Mouse (Mus musculus): Measurements from ENCODE around the gene Cav3. TPM values are rescaled to one million over a fixed set of nuclear protein-coding genes. Genes with fewer than 3 reads are reported as not detected.

The Cav3 gene
- not detected in 2 replicates for total RNA-seq (2014; fragmentation: Nextera tagmentation)
- total RNA-seq (2017), result not detected in 2 replicates
- polyA plus RNA-seq (2012), result not detected in 2 replicates

- H3K27me3 ChIP-seq (ENCODE audit: insufficient read depth, low read length), result no peaks in the 10 kb centered on the region; the same call in 1 of the 2 replicates
- H3K4me3 ChIP-seq (ENCODE audit: low read depth, low read length), result no peak within 1 kb of the TSS
- no peaks in the 10 kb centered on the region for H3K4me1 ChIP-seq (ENCODE audit: insufficient read depth, low read depth, low read length)
- TF ChIP-seq GATA1 (IDR thresholded peaks at IDR 0.05; ENCODE audit: borderline replicate concordance, low read length) (no peak), POLR2AphosphoS5 (IDR thresholded peaks at IDR 0.05; ENCODE audit: insufficient replicate concordance, low read depth, low read length) (no peak), GATA2 (IDR thresholded peaks at IDR 0.05; ENCODE audit: borderline replicate concordance, low read depth, low read length) (no peak), TAL1 (conservative IDR thresholded peaks at IDR 0.05; ENCODE audit: low read depth, low read length) (no peak), CTCF (IDR thresholded peaks at IDR 0.05; ENCODE audit: low read depth, low read length) (no peak)
- ATAC-seq (ENCODE audit: extremely low read depth, insufficient number of reproducible peaks, low FRiP score, poor library complexity, severe bottlenecking) (no peak), DNase-seq (ENCODE audit: low spot score) (no peak)
- no peaks in the 10 kb centered on the region for H3K36me3 ChIP-seq (replicated peaks)
- peaks cover 64% of the 10 kb centered on the region for H3K9me3 ChIP-seq (replicated peaks)
Observed at GRCm38 (mm10) chr6:112459341-112459749, at the start of gene Cav3. TSS of gene Cav3 (plus strand) at chr6:112459505.

GRCm38 (mm10) chr6:112419333-112419732 lies 40.0 kb upstream of the Cav3 start:
- no peak for ATAC-seq (ENCODE audit: extremely low read depth, insufficient number of reproducible peaks, low FRiP score, poor library complexity, severe bottlenecking)
- H3K36me3 ChIP-seq (replicated peaks), result no peaks in the 10 kb centered on the region
- H3K9me3 ChIP-seq (replicated peaks), result peaks cover 47% of the 10 kb centered on the region
- no peaks in the 10 kb centered on the region for H3K27me3 ChIP-seq (ENCODE audit: insufficient read depth, low read length)
- no peak overlapping the region for H3K4me3 ChIP-seq (ENCODE audit: low read depth, low read length)
- TF ChIP-seq GATA1 (IDR thresholded peaks at IDR 0.05; ENCODE audit: borderline replicate concordance, low read length), result no peak
- no peak for TF ChIP-seq GATA2 (IDR thresholded peaks at IDR 0.05; ENCODE audit: borderline replicate concordance, low read depth, low read length)
- TF ChIP-seq CTCF (IDR thresholded peaks at IDR 0.05; ENCODE audit: low read depth, low read length), result no peak
- TF ChIP-seq POLR2AphosphoS5 (IDR thresholded peaks at IDR 0.05; ENCODE audit: insufficient replicate concordance, low read depth, low read length), result no peak
- TF ChIP-seq TAL1 (conservative IDR thresholded peaks at IDR 0.05; ENCODE audit: low read depth, low read length), result no peak
- no peaks in the 10 kb centered on the region for H3K4me1 ChIP-seq (ENCODE audit: insufficient read depth, low read depth, low read length)
- DNase-seq (ENCODE audit: low spot score), result no peak

GRCm38 (mm10) chr6:112420883-112421282 lies 38.4 kb upstream of the Cav3 start:
- ATAC-seq (ENCODE audit: extremely low read depth, insufficient number of reproducible peaks, low FRiP score, poor library complexity, severe bottlenecking), result no peak
- Histone ChIP-seq H3K9me3 (replicated peaks) (peaks cover 53% of the 10 kb centered on the region), H3K27me3 (ENCODE audit: insufficient read depth, low read length) (no peaks in the 10 kb centered on the region), H3K4me1 (ENCODE audit: insufficient read depth, low read depth, low read length) (no peaks in the 10 kb centered on the region), H3K36me3 (replicated peaks) (no peaks in the 10 kb centered on the region), H3K4me3 (ENCODE audit: low read depth, low read length) (no peak overlapping the region)
- no peak for DNase-seq (ENCODE audit: low spot score)
- TF ChIP-seq POLR2AphosphoS5 (IDR thresholded peaks at IDR 0.05; ENCODE audit: insufficient replicate concordance, low read depth, low read length), result no peak
- no peak for TF ChIP-seq TAL1 (conservative IDR thresholded peaks at IDR 0.05; ENCODE audit: low read depth, low read length)
- no peak for TF ChIP-seq CTCF (IDR thresholded peaks at IDR 0.05; ENCODE audit: low read depth, low read length)
- TF ChIP-seq GATA2 (IDR thresholded peaks at IDR 0.05; ENCODE audit: borderline replicate concordance, low read depth, low read length), result no peak
- TF ChIP-seq GATA1 (IDR thresholded peaks at IDR 0.05; ENCODE audit: borderline replicate concordance, low read length), result no peak

- Histone ChIP-seq H3K4me3 (ENCODE audit: low read depth, low read length) (no peak overlapping the region), H3K9me3 (replicated peaks) (peaks cover 62% of the 10 kb centered on the region), H3K4me1 (ENCODE audit: insufficient read depth, low read depth, low read length) (no peaks in the 10 kb centered on the region), H3K36me3 (replicated peaks) (no peaks in the 10 kb centered on the region), H3K27me3 (ENCODE audit: insufficient read depth, low read length) (no peaks in the 10 kb centered on the region)
- DNase-seq (ENCODE audit: low spot score) (no peak), ATAC-seq (ENCODE audit: extremely low read depth, insufficient number of reproducible peaks, low FRiP score, poor library complexity, severe bottlenecking) (no peak)
- TF ChIP-seq TAL1 (conservative IDR thresholded peaks at IDR 0.05; ENCODE audit: low read depth, low read length), result no peak
- TF ChIP-seq POLR2AphosphoS5 (IDR thresholded peaks at IDR 0.05; ENCODE audit: insufficient replicate concordance, low read depth, low read length), result no peak
- no peak for TF ChIP-seq GATA1 (IDR thresholded peaks at IDR 0.05; ENCODE audit: borderline replicate concordance, low read length)
- no peak for TF ChIP-seq GATA2 (IDR thresholded peaks at IDR 0.05; ENCODE audit: borderline replicate concordance, low read depth, low read length)
- no peak for TF ChIP-seq CTCF (IDR thresholded peaks at IDR 0.05; ENCODE audit: low read depth, low read length)
Observed at GRCm38 (mm10) chr6:112423746-112424501, 35.4 kb upstream of the Cav3 start.

GRCm38 (mm10) chr6:112426018-112426732 lies 33.1 kb upstream of the Cav3 start:
- DNase-seq (ENCODE audit: low spot score) (no peak), ATAC-seq (ENCODE audit: extremely low read depth, insufficient number of reproducible peaks, low FRiP score, poor library complexity, severe bottlenecking) (no peak)
- H3K4me1 ChIP-seq (ENCODE audit: insufficient read depth, low read depth, low read length), result no peaks in the 10 kb centered on the region
- no peak for TF ChIP-seq POLR2AphosphoS5 (IDR thresholded peaks at IDR 0.05; ENCODE audit: insufficient replicate concordance, low read depth, low read length)
- TF ChIP-seq TAL1 (conservative IDR thresholded peaks at IDR 0.05; ENCODE audit: low read depth, low read length), result no peak
- no peak for TF ChIP-seq CTCF (IDR thresholded peaks at IDR 0.05; ENCODE audit: low read depth, low read length)
- TF ChIP-seq GATA1 (IDR thresholded peaks at IDR 0.05; ENCODE audit: borderline replicate concordance, low read length), result no peak
- TF ChIP-seq GATA2 (IDR thresholded peaks at IDR 0.05; ENCODE audit: borderline replicate concordance, low read depth, low read length), result no peak
- H3K36me3 ChIP-seq (replicated peaks), result no peaks in the 10 kb centered on the region
- H3K27me3 ChIP-seq (ENCODE audit: insufficient read depth, low read length), result no peaks in the 10 kb centered on the region
- peaks cover 66% of the 10 kb centered on the region for H3K9me3 ChIP-seq (replicated peaks)
- no peak overlapping the region for H3K4me3 ChIP-seq (ENCODE audit: low read depth, low read length)

- H3K27me3 ChIP-seq (ENCODE audit: insufficient read depth, low read length), result no peaks in the 10 kb centered on the region
- ATAC-seq (ENCODE audit: extremely low read depth, insufficient number of reproducible peaks, low FRiP score, poor library complexity, severe bottlenecking) (no peak), DNase-seq (ENCODE audit: low spot score) (no peak)
- no peaks in the 10 kb centered on the region for H3K4me1 ChIP-seq (ENCODE audit: insufficient read depth, low read depth, low read length)
- TF ChIP-seq GATA1 (IDR thresholded peaks at IDR 0.05; ENCODE audit: borderline replicate concordance, low read length) (no peak), TAL1 (conservative IDR thresholded peaks at IDR 0.05; ENCODE audit: low read depth, low read length) (no peak), CTCF (IDR thresholded peaks at IDR 0.05; ENCODE audit: low read depth, low read length) (no peak), POLR2AphosphoS5 (IDR thresholded peaks at IDR 0.05; ENCODE audit: insufficient replicate concordance, low read depth, low read length) (no peak), GATA2 (IDR thresholded peaks at IDR 0.05; ENCODE audit: borderline replicate concordance, low read depth, low read length) (no peak)
- H3K36me3 ChIP-seq (replicated peaks), result no peaks in the 10 kb centered on the region
- H3K9me3 ChIP-seq (replicated peaks), result peaks cover 45% of the 10 kb centered on the region
- no peak overlapping the region for H3K4me3 ChIP-seq (ENCODE audit: low read depth, low read length)
Observed at GRCm38 (mm10) chr6:112445675-112446074, 13.6 kb upstream of the Cav3 start.

Data from G1E (cell line).